Mouse (Mus musculus): ENCODE results near the gene Gdpd4. TPM values are rescaled to one million over a fixed set of nuclear protein-coding genes. Genes with fewer than 3 reads are reported as not detected.
A peak's percentile ranks its signal among the peaks of the same experiment; 100 is the strongest.

Gdpd4 gene
- polyA plus RNA-seq (2015; fragmentation: Nextera tagmentation; extraction: Ambion mirVana) = not detected in 2 replicates

- WGBS = 84% methylated on average over 12 of the region's 12 CpGs
Measured at GRCm38 (mm10) chr7:97919742-97920141, at the start of gene Gdpd4. Gene Gdpd4, plus strand, starts transcription at chr7:97919955.

GRCm38 (mm10) chr7:97872396-97872795 lies 47.4 kb upstream of the Gdpd4 start:
- H3K9ac ChIP-seq = no peak overlapping the region
- no peaks in the 10 kb centered on the region for H3K9me3 ChIP-seq (replicated peaks)
- no peaks in the 10 kb centered on the region for H3K36me3 ChIP-seq
- H3K4me1 ChIP-seq = no peaks in the 10 kb centered on the region
- no peak overlapping the region for H3K4me2 ChIP-seq (replicated peaks)
- no peaks in the 10 kb centered on the region for H3K27me3 ChIP-seq
- no peak overlapping the region for H3K4me3 ChIP-seq (replicated peaks)
- no peak overlapping the region for H3K27ac ChIP-seq (replicated peaks)
- 94% methylated on average over 4 of the region's 4 CpGs for WGBS
- ATAC-seq (ENCODE audit: insufficient number of reproducible peaks, low FRiP score, low TSS enrichment, low read depth) = no peak

More at GRCm38 (mm10) chr7:97919742-97920141, at the start of gene Gdpd4:
- H3K27me3 ChIP-seq = no peaks in the 10 kb centered on the region
- no peaks in the 10 kb centered on the region for H3K36me3 ChIP-seq
- H3K4me3 ChIP-seq (replicated peaks) = no peak within 1 kb of the TSS
- no peak within 1 kb of the TSS for H3K9ac ChIP-seq
- no peak within 1 kb of the TSS for H3K4me2 ChIP-seq (replicated peaks)
- no peaks in the 10 kb centered on the region for H3K4me1 ChIP-seq
- no peaks in the 10 kb centered on the region for H3K9me3 ChIP-seq (replicated peaks)
- no peak within 1 kb of the TSS for H3K27ac ChIP-seq (replicated peaks)
- ATAC-seq (ENCODE audit: insufficient number of reproducible peaks, low FRiP score, low TSS enrichment, low read depth) = no peak

DNA sequence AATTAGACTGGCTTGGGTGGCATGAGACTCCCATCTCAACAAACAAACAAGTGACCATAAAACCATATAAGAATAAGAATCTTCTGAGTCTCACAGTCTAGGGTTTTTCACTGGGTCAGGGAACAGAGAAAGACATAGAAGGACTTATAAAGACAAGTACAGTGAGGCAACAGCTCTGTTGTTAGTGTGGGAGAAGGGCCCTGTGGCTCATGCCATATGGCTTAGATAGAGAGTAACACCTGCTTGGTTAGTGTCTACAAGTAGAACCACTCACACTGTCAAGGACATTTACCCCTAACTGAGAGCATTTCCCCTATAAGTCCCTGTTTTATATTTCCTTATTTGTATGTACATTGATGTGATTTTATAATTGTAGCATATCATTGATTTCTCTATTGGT lies 46.4 kb upstream of the Gdpd4 start:
- Histone ChIP-seq H3K27me3 (no peaks in the 10 kb centered on the region), H3K9ac (no peak overlapping the region), H3K36me3 (no peaks in the 10 kb centered on the region), H3K4me1 (no peaks in the 10 kb centered on the region), H3K9me3 (replicated peaks) (no peaks in the 10 kb centered on the region), H3K4me2 (replicated peaks) (no peak overlapping the region), H3K4me3 (replicated peaks) (no peak overlapping the region), H3K27ac (replicated peaks) (no peak overlapping the region)
- ATAC-seq (ENCODE audit: insufficient number of reproducible peaks, low FRiP score, low TSS enrichment, low read depth) = no peak

GRCm38 (mm10) chr7:97877846-97878538 lies 41.8 kb upstream of the Gdpd4 start:
- H3K27me3 ChIP-seq = no peaks in the 10 kb centered on the region
- no peak overlapping the region for H3K4me2 ChIP-seq (replicated peaks)
- no peaks in the 10 kb centered on the region for H3K9me3 ChIP-seq (replicated peaks)
- no peaks in the 10 kb centered on the region for H3K36me3 ChIP-seq
- H3K4me1 ChIP-seq = no peaks in the 10 kb centered on the region
- H3K9ac ChIP-seq = no peak overlapping the region
- 68% methylated on average over 7 of the region's 7 CpGs for WGBS
- no peak overlapping the region for H3K4me3 ChIP-seq (replicated peaks)
- ATAC-seq (ENCODE audit: insufficient number of reproducible peaks, low FRiP score, low TSS enrichment, low read depth) = no peak
- H3K27ac ChIP-seq (replicated peaks) = no peak overlapping the region

DNA sequence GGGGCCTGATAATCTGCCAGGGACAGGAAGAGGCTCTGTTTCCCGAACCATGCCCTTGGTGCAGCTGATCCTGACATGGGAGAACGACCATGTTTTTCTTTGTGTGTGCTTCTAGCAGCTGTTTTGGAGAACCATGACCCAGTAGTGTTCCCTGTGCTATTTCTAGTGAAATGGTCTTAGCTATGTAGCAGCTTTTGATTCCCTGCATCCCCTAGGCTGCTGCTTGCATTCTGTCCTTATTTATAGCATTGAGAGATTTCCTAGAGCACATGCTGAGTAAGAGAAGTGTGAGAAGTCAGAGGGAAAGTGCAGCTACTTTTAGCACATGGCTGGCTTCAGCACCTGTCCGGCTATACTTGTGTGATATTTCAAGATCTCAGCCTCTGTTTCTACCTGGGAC lies 8.1 kb upstream of the Gdpd4 start:
- Histone ChIP-seq H3K36me3 (0 out of 2 replicates have a peak, but pooled peaks cover 4% of the 10 kb centered on the region), H3K9me3 (replicated peaks) (no peaks in the 10 kb centered on the region), H3K4me2 (replicated peaks) (no peak overlapping the region), H3K27ac (replicated peaks) (no peak overlapping the region), H3K9ac (no peak overlapping the region), H3K4me1 (no peaks in the 10 kb centered on the region), H3K27me3 (no peaks in the 10 kb centered on the region), H3K4me3 (replicated peaks) (no peak overlapping the region)
- ATAC-seq (ENCODE audit: insufficient number of reproducible peaks, low FRiP score, low TSS enrichment, low read depth) = no peak
- WGBS = 75% methylated on average over 3 of the region's 3 CpGs

- Histone ChIP-seq H3K27me3 (no peaks in the 10 kb centered on the region), H3K27ac (replicated peaks) (no peak overlapping the region), H3K9me3 (replicated peaks) (no peaks in the 10 kb centered on the region), H3K4me3 (replicated peaks) (no peak overlapping the region), H3K36me3 (0 out of 2 replicates have a peak, but pooled peaks cover 4% of the 10 kb centered on the region), H3K4me1 (no peaks in the 10 kb centered on the region), H3K4me2 (replicated peaks) (no peak overlapping the region), H3K9ac (no peak overlapping the region)
- 63% methylated on average over 2 of the region's 2 CpGs for WGBS
- no peak for ATAC-seq (ENCODE audit: insufficient number of reproducible peaks, low FRiP score, low TSS enrichment, low read depth)
Measured at GRCm38 (mm10) chr7:97914833-97915516, 4.8 kb upstream of the Gdpd4 start.

DNA sequence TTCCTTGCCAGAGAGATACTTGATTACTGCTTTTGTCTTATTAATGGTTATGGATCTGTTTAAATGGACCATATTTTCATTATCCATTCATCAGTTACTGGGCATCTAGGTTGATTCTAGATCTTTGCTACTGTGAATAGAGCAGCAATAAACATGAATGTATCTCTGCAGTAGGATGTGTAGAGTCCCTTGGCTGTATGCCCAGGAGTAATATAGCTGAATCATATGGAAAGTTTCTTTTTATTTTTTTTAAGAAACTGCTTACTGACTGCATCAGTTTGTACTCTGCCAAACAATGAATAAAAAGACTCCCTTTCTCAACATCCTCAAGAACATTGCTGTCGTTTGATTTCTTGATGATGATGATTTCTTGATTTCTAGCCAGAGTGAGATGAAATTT lies 6.1 kb downstream of the Gdpd4 start:
- ATAC-seq (ENCODE audit: insufficient number of reproducible peaks, low FRiP score, low TSS enrichment, low read depth) = no peak
- Histone ChIP-seq H3K4me2 (replicated peaks) (no peak overlapping the region), H3K9ac (no peak overlapping the region), H3K4me3 (replicated peaks) (no peak overlapping the region), H3K27ac (replicated peaks) (no peak overlapping the region), H3K9me3 (replicated peaks) (no peaks in the 10 kb centered on the region), H3K36me3 (no peaks in the 10 kb centered on the region), H3K4me1 (no peaks in the 10 kb centered on the region), H3K27me3 (no peaks in the 10 kb centered on the region)
- 33% methylated on average over 1 of the region's 1 CpGs for WGBS

- H3K36me3 ChIP-seq = no peaks in the 10 kb centered on the region
- no peak overlapping the region for H3K27ac ChIP-seq (replicated peaks)
- H3K9ac ChIP-seq = no peak overlapping the region
- no peak overlapping the region for H3K4me2 ChIP-seq (replicated peaks)
- WGBS = 88% methylated on average over 5 of the region's 5 CpGs
- no peak overlapping the region for H3K4me3 ChIP-seq (replicated peaks)
- H3K9me3 ChIP-seq (replicated peaks) = no peaks in the 10 kb centered on the region
- H3K27me3 ChIP-seq = no peaks in the 10 kb centered on the region
- no peaks in the 10 kb centered on the region for H3K4me1 ChIP-seq
- no peak for ATAC-seq (ENCODE audit: insufficient number of reproducible peaks, low FRiP score, low TSS enrichment, low read depth)
Measured at GRCm38 (mm10) chr7:97926978-97927377, 7.2 kb downstream of the Gdpd4 start.

- no peaks in the 10 kb centered on the region for H3K36me3 ChIP-seq
- H3K9ac ChIP-seq = no peak overlapping the region
- WGBS = 87% methylated on average over 1 of the region's 1 CpGs
- H3K4me3 ChIP-seq (replicated peaks) = no peak overlapping the region
- no peak overlapping the region for H3K4me2 ChIP-seq (replicated peaks)
- no peaks in the 10 kb centered on the region for H3K27me3 ChIP-seq
- no peak for ATAC-seq (ENCODE audit: insufficient number of reproducible peaks, low FRiP score, low TSS enrichment, low read depth)
- no peaks in the 10 kb centered on the region for H3K9me3 ChIP-seq (replicated peaks)
- no peaks in the 10 kb centered on the region for H3K4me1 ChIP-seq
- no peak overlapping the region for H3K27ac ChIP-seq (replicated peaks)
Measured at GRCm38 (mm10) chr7:97944485-97944884, 24.7 kb downstream of the Gdpd4 start.

GRCm38 (mm10) chr7:97972486-97972885 lies 52.7 kb downstream of the Gdpd4 start:
- 21% methylated on average over 4 of the region's 4 CpGs for WGBS
- no peaks in the 10 kb centered on the region for H3K4me1 ChIP-seq

GRCm38 (mm10) chr7:97977463-97977862 lies 57.7 kb downstream of the Gdpd4 start:
- Histone ChIP-seq H3K27me3 (no peaks in the 10 kb centered on the region), H3K4me1 (no peaks in the 10 kb centered on the region), H3K36me3 (no peaks in the 10 kb centered on the region), H3K9ac (no peak overlapping the region), H3K4me2 (replicated peaks) (no peak overlapping the region), H3K4me3 (replicated peaks) (no peak overlapping the region), H3K9me3 (replicated peaks) (no peaks in the 10 kb centered on the region), H3K27ac (replicated peaks) (no peak overlapping the region)
- 12% methylated on average over 1 of the region's 1 CpGs for WGBS
- ATAC-seq (ENCODE audit: insufficient number of reproducible peaks, low FRiP score, low TSS enrichment, low read depth) = 0 out of 2 replicates have a peak, but pooled peaks have one; percentile 47

More at GRCm38 (mm10) chr7:97972486-97972885, 52.7 kb downstream of the Gdpd4 start:
- no peak overlapping the region for H3K4me2 ChIP-seq (replicated peaks)
- H3K9me3 ChIP-seq (replicated peaks) = no peaks in the 10 kb centered on the region
- ATAC-seq (ENCODE audit: insufficient number of reproducible peaks, low FRiP score, low TSS enrichment, low read depth) = no peak
- no peak overlapping the region for H3K27ac ChIP-seq (replicated peaks)
- no peak overlapping the region for H3K4me3 ChIP-seq (replicated peaks)
- H3K36me3 ChIP-seq = no peaks in the 10 kb centered on the region
- no peaks in the 10 kb centered on the region for H3K27me3 ChIP-seq
- H3K9ac ChIP-seq = no peak overlapping the region

Measured in embryonic facial prominence, embryonic 15.5 days (tissue).